Mouse (Mus musculus) forebrain, postnatal 0 days (tissue): Measurements from ENCODE around the gene Slc23a4. TPM values are rescaled to one million over a fixed set of nuclear protein-coding genes. Genes with fewer than 3 reads are reported as not detected.

ENCODE experiments used
- ATAC-seq: fragments of 200-750 bp; cut with Nextera tagmentation; 2 replicates; pipeline ENCODE4 v1.8.0; 2017; ENCODE audit warnings: mild to moderate bottlenecking, moderate library complexity
- DNase-seq: peaks from one replicate; pipeline ENCODE4 v3.0.0-alpha.2; 2015
- H3K27ac ChIP-seq: fragments of 300-500 bp; sonication (generic); 2 replicates; pipeline ENCODE4 v1.5.1; 2014; ENCODE audit warnings: low read depth, mild to moderate bottlenecking, antibody characterized with exemption, low read length, moderate library complexity, mixed read lengths
- H3K27me3 ChIP-seq: fragments of 300-500 bp; sonication (generic); 2 replicates; pipeline ENCODE4 v1.6.1; 2014; ENCODE audit warnings: mild to moderate bottlenecking, low read length, mixed read lengths; ENCODE audit not compliant: insufficient read depth
- H3K36me3 ChIP-seq: fragments of 300-500 bp; sonication (generic); 2 replicates; pipeline ENCODE4 v1.6.1; 2014; ENCODE audit warnings: mild to moderate bottlenecking, moderate library complexity; ENCODE audit not compliant: insufficient read depth
- H3K4me1 ChIP-seq: fragments of 300-500 bp; sonication (generic); 2 replicates; pipeline ENCODE4 v1.6.1; 2014; ENCODE audit warnings: antibody characterized with exemption; ENCODE audit not compliant: insufficient read depth
- H3K4me2 ChIP-seq: fragments of 300-500 bp; sonication (generic); 2 replicates; pipeline ENCODE4 v1.6.1; 2014; ENCODE audit warnings: low read depth, mild to moderate bottlenecking, moderate library complexity
- H3K4me3 ChIP-seq: fragments of 300-500 bp; sonication (generic); 2 replicates; pipeline ENCODE4 v1.5.1; 2014; ENCODE audit warnings: low read depth, low read length, mixed read lengths
- H3K9ac ChIP-seq: fragments of 300-500 bp; sonication (generic); 2 replicates; pipeline ENCODE4 v1.6.1; 2014; ENCODE audit warnings: mild to moderate bottlenecking
- H3K9me3 ChIP-seq: fragments of 300-500 bp; sonication (generic); 2 replicates; pipeline ENCODE4 v1.6.1; 2016; ENCODE audit warnings: low read length
- CTCF ChIP-seq: sonication (generic); IDR thresholded peaks from 2 replicates; pipeline ENCODE4 v1.5.1; 2016; ENCODE audit warnings: antibody characterized with exemption, control low read depth, low read depth
- WGBS: fragments of 180-500 bp; shearing (Covaris S2); extraction: QIAGEN DNeasy Blood & Tissue Kit; methylation state at CpG from one replicate; pipeline ENCODE4 v1.1.7; 2014; 5-methylcytosine and 5-hydroxymethylcytosine counted together
- polyA plus RNA-seq: library from polyadenylated mRNA; unstranded; fragments of >200 nt; fragmentation: Nextera tagmentation; extraction: Ambion mirVana; gene quantifications from 2 replicates; pipeline ENCODE4 v1.2.1, GENCODE M21; 2015
- total RNA-seq: library from RNA; depleted of rRNA; stranded (reverse); fragments of >200 nt; gene quantifications from 2 replicates; pipeline ENCODE4 v1.2.3, GENCODE M21; 2014

The Slc23a4 gene
- total and polyA plus RNA-seq, 2 experiments from 2014 or later = 0.48 to 1.9 TPM

DNA sequence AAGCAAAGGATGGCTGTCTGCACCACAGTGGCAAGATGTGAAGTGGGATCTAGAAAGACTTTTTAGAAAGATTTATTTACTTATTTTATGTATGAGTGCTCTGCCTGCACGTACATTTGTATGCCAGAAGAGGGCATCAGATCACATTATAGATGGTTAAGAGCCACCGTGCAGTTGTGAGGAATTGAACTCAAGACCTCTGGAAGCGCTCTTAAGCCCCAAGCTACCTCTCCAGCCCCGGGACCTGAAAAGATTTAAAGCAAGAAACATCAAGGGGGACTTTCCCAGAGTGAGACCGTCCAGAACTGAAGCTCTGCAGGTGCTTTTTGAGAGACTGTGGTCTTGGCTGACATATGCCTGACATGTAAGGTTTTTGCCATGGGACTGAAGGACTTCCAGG is 51.5 kb downstream of the Slc23a4 start:
- Histone ChIP-seq H3K27me3 (no peaks in the 10 kb centered on the region), H3K4me1 (no peaks in the 10 kb centered on the region), H3K27ac (no peak overlapping the region), H3K4me2 (no peak overlapping the region), H3K36me3 (no peaks in the 10 kb centered on the region), H3K9ac (no peak overlapping the region), H3K4me3 (no peak overlapping the region), H3K9me3 (no peaks in the 10 kb centered on the region)
- TF ChIP-seq CTCF = no peak
- 67% methylated on average over 5 of the region's 5 CpGs for WGBS
- ATAC-seq (no peak), DNase-seq (no peak)

DNA sequence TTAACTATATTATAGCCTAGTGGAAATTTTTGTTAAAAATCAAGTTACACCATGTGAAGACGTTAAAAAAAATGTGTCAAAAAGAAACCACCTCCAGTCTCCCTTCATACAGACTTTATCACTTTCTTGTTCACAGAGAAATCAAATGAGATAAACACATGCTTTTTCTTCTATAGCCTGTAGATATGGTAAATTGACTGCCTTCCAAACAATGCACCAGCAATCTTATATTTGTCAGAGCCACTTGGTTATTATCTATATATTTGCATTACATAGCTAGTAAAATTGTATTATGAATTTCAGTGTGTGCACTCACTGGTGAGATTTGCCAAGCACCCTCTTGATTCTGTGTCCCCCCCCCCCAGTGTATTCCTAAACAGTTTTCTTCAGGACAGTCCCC is 55.6 kb downstream of the Slc23a4 start:
- Histone ChIP-seq H3K27me3 (no peaks in the 10 kb centered on the region), H3K4me1 (no peaks in the 10 kb centered on the region), H3K9me3 (no peaks in the 10 kb centered on the region), H3K4me2 (no peak overlapping the region), H3K9ac (no peak overlapping the region), H3K27ac (no peak overlapping the region), H3K36me3 (no peaks in the 10 kb centered on the region), H3K4me3 (no peak overlapping the region)
- 89% methylated on average over 1 of the region's 1 CpGs for WGBS
- no peak for TF ChIP-seq CTCF
- no peak for ATAC-seq
- DNase-seq = no peak

DNA sequence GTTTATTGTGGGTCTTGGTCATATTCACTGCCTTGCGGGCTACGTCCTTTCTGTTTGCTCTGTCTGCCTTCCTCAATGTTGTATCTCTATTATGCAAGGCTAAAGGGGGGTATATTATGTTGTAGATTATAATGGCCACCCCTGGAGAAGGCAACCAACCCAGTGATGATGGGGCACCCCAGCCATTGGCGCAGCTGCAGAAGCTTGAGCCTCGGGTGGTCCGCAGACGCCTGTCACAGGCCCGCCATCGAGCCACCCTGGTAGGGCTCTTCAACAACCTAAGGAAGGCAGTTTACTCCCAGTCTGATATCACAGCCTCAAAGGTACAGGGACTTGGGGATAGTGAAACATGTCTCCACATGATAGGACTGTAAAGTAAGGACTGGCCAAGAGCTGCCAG is 60.6 kb downstream of the Slc23a4 start:
- Histone ChIP-seq H3K4me2 (no peak overlapping the region), H3K9me3 (no peaks in the 10 kb centered on the region), H3K4me1 (no peaks in the 10 kb centered on the region), H3K27ac (no peak overlapping the region), H3K4me3 (no peak overlapping the region), H3K36me3 (no peaks in the 10 kb centered on the region), H3K9ac (no peak overlapping the region), H3K27me3 (no peaks in the 10 kb centered on the region)
- ATAC-seq (no peak), DNase-seq (no peak)
- WGBS = 98% methylated on average over 8 of the region's 8 CpGs
- no peak for TF ChIP-seq CTCF

DNA sequence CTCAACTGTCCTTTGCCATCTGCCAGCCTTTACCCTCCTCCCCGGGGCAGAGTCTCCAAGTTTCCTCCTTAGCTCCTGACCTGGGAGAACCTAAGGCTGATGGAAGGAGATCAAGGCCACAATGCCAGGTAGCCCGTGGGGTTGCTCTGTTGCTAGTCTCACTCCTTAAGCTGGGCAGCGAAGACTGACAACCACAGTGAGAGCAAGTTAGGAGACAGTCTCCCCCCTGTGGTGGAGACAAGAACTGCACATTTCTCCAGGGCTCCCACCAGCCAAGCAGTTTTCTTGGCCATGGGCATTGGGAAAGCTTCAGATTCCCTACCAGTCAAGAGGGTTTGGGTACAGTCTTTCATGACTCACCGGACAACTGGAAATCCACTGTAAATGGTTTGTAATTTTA is 61.0 kb downstream of the Slc23a4 start:
- WGBS = 43% methylated on average over 4 of the region's 4 CpGs
- Histone ChIP-seq H3K9ac (no peak overlapping the region), H3K9me3 (no peaks in the 10 kb centered on the region), H3K4me1 (no peaks in the 10 kb centered on the region), H3K27me3 (no peaks in the 10 kb centered on the region), H3K36me3 (no peaks in the 10 kb centered on the region), H3K4me3 (no peak overlapping the region), H3K27ac (no peak overlapping the region), H3K4me2 (no peak overlapping the region)
- TF ChIP-seq CTCF = peak; percentile 71
- no peak for ATAC-seq
- peak; percentile 46 for DNase-seq

DNA sequence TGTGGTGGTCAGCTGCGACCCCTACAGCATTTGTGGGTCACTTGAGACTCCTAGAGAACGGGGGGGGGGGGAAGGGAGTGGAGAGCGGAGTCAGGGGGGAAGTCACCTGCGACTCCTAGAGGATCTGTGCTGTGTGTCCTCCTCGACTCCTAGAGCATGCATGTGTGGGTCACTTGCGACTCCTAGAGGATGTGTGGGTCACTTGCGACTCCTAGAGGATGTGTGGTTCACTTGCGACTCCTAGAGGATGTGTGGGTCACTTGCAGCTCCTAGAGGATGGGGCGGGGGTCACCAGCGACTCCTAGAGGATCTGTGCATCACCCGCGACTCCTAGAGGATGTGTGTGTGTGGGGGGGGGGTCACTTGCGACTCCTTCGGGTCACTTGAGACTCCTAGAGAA is 66.3 kb downstream of the Slc23a4 start:
- H3K9ac ChIP-seq = no peak overlapping the region
- no peak overlapping the region for H3K27ac ChIP-seq
- DNase-seq (no peak), ATAC-seq (peak; percentile 18; the same call in 1 of the 2 replicates)
- WGBS = 58% methylated on average over 14 of the region's 14 CpGs
- H3K4me3 ChIP-seq = no peak overlapping the region
- peak; percentile 76 for TF ChIP-seq CTCF
- H3K4me2 ChIP-seq = no peak overlapping the region
- no peaks in the 10 kb centered on the region for H3K4me1 ChIP-seq
- no peaks in the 10 kb centered on the region for H3K36me3 ChIP-seq
- H3K9me3 ChIP-seq = no peaks in the 10 kb centered on the region
- no peaks in the 10 kb centered on the region for H3K27me3 ChIP-seq

DNA sequence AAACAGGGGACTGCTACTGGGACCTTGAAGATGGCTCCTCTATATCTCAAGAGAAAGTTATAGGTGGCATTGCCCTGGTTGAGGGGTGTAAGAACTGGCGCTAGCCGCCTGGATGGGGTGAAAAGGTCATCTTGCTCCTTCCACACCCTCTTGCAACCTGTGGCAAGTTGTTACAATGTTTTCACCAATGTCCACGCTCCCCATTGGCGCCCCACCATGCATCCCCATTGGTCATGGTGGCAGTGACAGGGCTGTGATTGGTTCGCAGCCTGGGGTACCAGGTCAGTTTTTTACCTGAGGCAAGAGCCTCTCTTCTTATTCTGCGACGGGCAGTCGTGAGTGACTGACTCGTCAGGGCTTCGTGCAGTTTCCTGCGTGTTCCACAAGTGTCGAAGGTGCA is 67.6 kb downstream of the Slc23a4 start:
- Histone ChIP-seq H3K4me2 (no peak overlapping the region), H3K27ac (no peak overlapping the region), H3K36me3 (no peaks in the 10 kb centered on the region), H3K4me3 (no peak overlapping the region), H3K4me1 (no peaks in the 10 kb centered on the region), H3K27me3 (no peaks in the 10 kb centered on the region), H3K9ac (no peak overlapping the region), H3K9me3 (no peaks in the 10 kb centered on the region)
- ATAC-seq (no peak), DNase-seq (no peak)
- WGBS = 95% methylated on average over 12 of the region's 12 CpGs
- no peak for TF ChIP-seq CTCF

DNA sequence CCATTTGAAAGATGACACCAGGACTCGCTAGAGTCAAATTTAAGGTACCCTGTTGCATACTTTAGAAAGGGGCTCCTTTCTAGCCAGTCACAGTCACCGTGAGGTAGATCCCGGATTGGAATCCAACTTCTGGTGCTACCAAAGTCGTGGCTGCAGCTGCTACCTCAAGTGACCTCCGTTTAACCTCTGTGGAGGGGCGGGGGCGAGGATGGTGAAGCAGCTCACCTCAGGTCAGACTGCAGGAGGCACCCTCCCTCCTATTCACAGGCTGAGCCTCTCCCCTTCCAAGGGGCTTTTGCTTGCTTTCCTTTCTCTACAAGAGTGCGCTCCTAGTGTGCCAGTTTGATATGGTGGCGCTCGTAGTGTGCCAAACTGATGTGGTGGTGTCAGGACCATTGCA is 68.2 kb downstream of the Slc23a4 start, which contains the start of gene Stra8:
Gene Stra8, plus strand, starts transcription at position 208 of the 400 bp plus-strand sequence.
- DNase-seq = no peak
- no peak for TF ChIP-seq CTCF
- Histone ChIP-seq H3K9ac (no peak within 1 kb of the TSS), H3K36me3 (no peaks in the 10 kb centered on the region), H3K27ac (no peak within 1 kb of the TSS), H3K27me3 (no peaks in the 10 kb centered on the region), H3K4me3 (no peak within 1 kb of the TSS), H3K4me1 (no peaks in the 10 kb centered on the region), H3K9me3 (no peaks in the 10 kb centered on the region), H3K4me2 (no peak within 1 kb of the TSS)
- no peak for ATAC-seq
- WGBS = 54% methylated on average over 10 of the region's 10 CpGs

DNA sequence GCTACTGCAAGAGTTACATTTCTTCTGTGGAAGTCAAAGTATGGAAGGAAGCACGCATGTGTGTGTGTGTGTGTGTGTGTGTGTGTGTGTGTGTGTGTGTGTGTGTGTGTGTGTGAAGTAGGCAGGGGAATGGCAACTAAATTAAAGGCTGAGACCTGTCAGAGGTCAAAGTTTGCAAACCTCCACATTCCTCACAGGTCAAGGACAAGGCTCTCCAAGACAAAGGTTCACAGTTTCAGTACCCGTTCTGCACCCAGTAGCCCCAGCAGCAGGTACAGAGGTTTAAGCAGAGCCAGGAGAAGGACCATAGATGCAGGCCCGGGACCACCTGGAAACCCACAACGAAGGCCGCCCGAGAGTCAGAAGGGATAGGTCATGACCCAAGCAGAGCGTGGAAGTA is 69.1 kb downstream of the Slc23a4 start:
- Histone ChIP-seq H3K36me3 (no peaks in the 10 kb centered on the region), H3K4me1 (no peaks in the 10 kb centered on the region), H3K9ac (no peak overlapping the region), H3K27ac (no peak overlapping the region), H3K4me3 (no peak overlapping the region), H3K4me2 (no peak overlapping the region), H3K27me3 (no peaks in the 10 kb centered on the region), H3K9me3 (no peaks in the 10 kb centered on the region)
- ATAC-seq (no peak), DNase-seq (no peak)
- no peak for TF ChIP-seq CTCF
- WGBS = 87% methylated on average over 7 of the region's 7 CpGs
